Mouse (Mus musculus) liver, adult 2 months (tissue): ENCODE measurements around the gene Khdc4. TPM values are rescaled to one million over a fixed set of nuclear protein-coding genes. Genes with fewer than 3 reads are reported as not detected.

Experiments
- DNase-seq: peaks from one replicate; pipeline ENCODE4 v3.0.0-alpha.2; 2011; ENCODE audit warnings: low read depth, low spot score; ENCODE audit errors: extremely low read depth
- H3K27ac ChIP-seq: fragments of 200-500 bp; replicated peaks from 2 replicates; pipeline ENCODE4 v1.5.1; 2012; ENCODE audit warnings: low read depth, mild to moderate bottlenecking, control low read depth, inconsistent platforms, low read length; ENCODE audit not compliant: insufficient read depth
- H3K27me3 ChIP-seq: fragments of 200-500 bp; 2 replicates; pipeline ENCODE4 v1.6.1; 2012; ENCODE audit warnings: mild to moderate bottlenecking, moderate library complexity, low read length, inconsistent platforms; ENCODE audit not compliant: control insufficient read depth, insufficient read depth
- H3K36me3 ChIP-seq: fragments of 200-500 bp; 2 replicates; pipeline ENCODE4 v1.6.1; 2012; ENCODE audit warnings: low read length, inconsistent platforms; ENCODE audit not compliant: control insufficient read depth, insufficient read depth
- H3K4me1 ChIP-seq: fragments of 200-500 bp; 2 replicates; pipeline ENCODE4 v1.6.1; 2011; ENCODE audit warnings: low read length; ENCODE audit not compliant: control insufficient read depth, insufficient read depth
- H3K4me3 ChIP-seq: fragments of 200-500 bp; 2 replicates; pipeline ENCODE4 v1.5.1; 2011; ENCODE audit warnings: low read depth, mild to moderate bottlenecking, control low read depth, low read length, moderate library complexity; ENCODE audit not compliant: insufficient read depth
- H3K79me2 ChIP-seq: fragments of 200-500 bp; 2 replicates; pipeline ENCODE4 v1.6.1; 2012; ENCODE audit warnings: inconsistent platforms, mild to moderate bottlenecking, low read length, moderate library complexity; ENCODE audit not compliant: control insufficient read depth, insufficient read depth
- H3K9ac ChIP-seq: fragments of 200-500 bp; 2 replicates; pipeline ENCODE4 v1.6.1; 2012; ENCODE audit warnings: low read depth, mild to moderate bottlenecking, control low read depth, inconsistent platforms, low read length
- CTCF ChIP-seq: fragments of 200-500 bp; IDR thresholded peaks from 2 replicates; pipeline ENCODE4 v1.5.1; 2011; ENCODE audit warnings: low read depth, low read length, control low read depth
- POLR2A ChIP-seq: fragments of 200-500 bp; IDR thresholded peaks from 2 replicates; pipeline ENCODE4 v1.6.1; 2011; ENCODE audit warnings: low read length, control low read depth; ENCODE audit not compliant: insufficient read depth; ENCODE audit errors: extremely low read depth
- WGBS: fragments of 180-500 bp; shearing (Covaris S2); methylation state at CpG from one replicate; pipeline ENCODE4 v1.1.7; 2018; 5-methylcytosine and 5-hydroxymethylcytosine counted together
- polyA plus RNA-seq: library from polyadenylated mRNA; depleted of rRNA; stranded (reverse); fragments of >200 nt; gene quantifications from 2 replicates; pipeline ENCODE4 v1.2.3, GENCODE M21; 2012
- total RNA-seq: library from RNA; depleted of rRNA; stranded (reverse); fragments of >200 nt; gene quantifications from 2 replicates; pipeline ENCODE4 v1.2.3, GENCODE M21; 2014

The Khdc4 gene
- total and polyA plus RNA-seq, 2 experiments: 32.9 to 39.7 TPM

DNA sequence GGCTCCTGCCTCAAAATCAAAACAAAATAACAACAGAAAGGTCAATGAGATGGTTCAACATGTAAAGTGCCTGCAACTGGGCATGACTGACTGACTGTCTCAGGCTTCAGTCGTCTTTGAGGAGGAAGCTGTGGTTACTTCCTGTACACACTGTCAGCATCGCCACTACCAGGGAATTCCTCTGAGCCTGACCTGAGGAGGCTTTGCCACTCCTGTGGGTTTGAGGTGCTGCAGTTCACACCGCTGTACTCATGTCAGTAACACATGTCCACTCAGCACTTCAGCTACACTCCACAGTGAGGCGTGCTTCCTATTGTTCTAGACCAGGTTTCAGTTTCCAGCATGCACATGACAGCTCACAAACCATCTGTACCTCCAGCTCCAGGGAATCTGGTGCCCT lies 21.5 kb upstream of the Khdc4 start:
- Histone ChIP-seq H3K79me2 (no peaks in the 10 kb centered on the region), H3K27me3 (no peaks in the 10 kb centered on the region; the same call in 1 of the 2 replicates), H3K4me1 (no peaks in the 10 kb centered on the region), H3K4me3 (no peak overlapping the region), H3K36me3 (no peaks in the 10 kb centered on the region), H3K9ac (no peak overlapping the region), H3K27ac (no peak overlapping the region)
- TF ChIP-seq POLR2A (no peak), CTCF (no peak)
- DNase-seq: no peak
- 80% methylated on average over 4 of the region's 4 CpGs for WGBS

DNA sequence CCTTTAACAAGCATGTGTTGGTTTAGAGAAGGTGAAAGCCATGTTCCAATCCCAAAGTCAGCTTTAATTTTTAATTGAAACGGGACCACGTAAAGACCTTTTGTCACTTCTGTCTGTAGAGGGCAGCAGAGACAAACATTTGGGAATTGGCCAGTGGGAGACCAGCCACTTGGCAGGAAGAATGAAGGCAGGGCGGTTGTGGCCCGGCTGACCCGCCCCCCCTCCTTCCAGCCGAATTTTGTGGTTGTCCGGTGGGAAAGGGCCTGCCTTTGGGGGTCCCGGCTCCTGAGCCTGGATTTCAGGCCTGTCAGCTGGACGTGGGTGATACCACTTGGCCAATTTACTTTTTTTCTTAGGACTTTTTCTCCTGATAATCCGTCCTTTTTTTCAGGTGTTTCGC lies 8.2 kb upstream of the Khdc4 start:
- Histone ChIP-seq H3K27ac (no peak overlapping the region), H3K27me3 (no peaks in the 10 kb centered on the region), H3K4me3 (peak overlapping the region; percentile 78), H3K36me3 (no peaks in the 10 kb centered on the region), H3K9ac (peak overlapping the region; percentile 90), H3K4me1 (no peaks in the 10 kb centered on the region), H3K79me2 (no peaks in the 10 kb centered on the region)
- WGBS: 2% methylated on average over 11 of the region's 11 CpGs
- TF ChIP-seq POLR2A (no peak), CTCF (peak; percentile 67)
- DNase-seq: peak; percentile 71

DNA sequence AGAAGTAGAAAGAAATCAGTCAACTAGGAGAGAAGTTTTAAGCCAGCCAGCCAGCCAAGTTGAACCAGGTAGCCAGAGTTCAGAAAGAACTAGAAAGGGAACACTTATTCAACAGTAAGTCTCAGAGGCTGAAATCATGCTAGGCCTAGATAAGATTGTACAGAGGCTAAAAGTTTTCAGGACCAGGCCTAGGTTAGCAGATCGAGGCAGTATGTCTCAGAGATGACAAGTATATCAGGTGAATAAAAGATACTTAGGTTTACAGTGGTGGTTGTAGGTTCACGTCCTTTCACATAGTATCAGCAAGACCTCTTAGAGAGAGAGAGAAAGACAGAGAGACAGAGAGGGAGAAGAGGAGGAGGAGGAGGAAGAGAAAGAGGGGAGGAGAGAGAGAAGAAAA lies 1.8 kb upstream of the Khdc4 start:
- Histone ChIP-seq H3K9ac (0 out of 2 replicates have a peak overlapping the region, but pooled peaks have one; percentile 33), H3K27ac (peak overlapping the region; percentile 91), H3K4me1 (peaks cover 9% of the 10 kb centered on the region), H3K79me2 (peaks cover 17% of the 10 kb centered on the region; the same call in 1 of the 2 replicates), H3K4me3 (no peak overlapping the region), H3K36me3 (peaks cover 14% of the 10 kb centered on the region), H3K27me3 (no peaks in the 10 kb centered on the region)
- DNase-seq: no peak
- 83% methylated on average over 2 of the region's 2 CpGs for WGBS
- TF ChIP-seq POLR2A (no peak), CTCF (no peak)

DNA sequence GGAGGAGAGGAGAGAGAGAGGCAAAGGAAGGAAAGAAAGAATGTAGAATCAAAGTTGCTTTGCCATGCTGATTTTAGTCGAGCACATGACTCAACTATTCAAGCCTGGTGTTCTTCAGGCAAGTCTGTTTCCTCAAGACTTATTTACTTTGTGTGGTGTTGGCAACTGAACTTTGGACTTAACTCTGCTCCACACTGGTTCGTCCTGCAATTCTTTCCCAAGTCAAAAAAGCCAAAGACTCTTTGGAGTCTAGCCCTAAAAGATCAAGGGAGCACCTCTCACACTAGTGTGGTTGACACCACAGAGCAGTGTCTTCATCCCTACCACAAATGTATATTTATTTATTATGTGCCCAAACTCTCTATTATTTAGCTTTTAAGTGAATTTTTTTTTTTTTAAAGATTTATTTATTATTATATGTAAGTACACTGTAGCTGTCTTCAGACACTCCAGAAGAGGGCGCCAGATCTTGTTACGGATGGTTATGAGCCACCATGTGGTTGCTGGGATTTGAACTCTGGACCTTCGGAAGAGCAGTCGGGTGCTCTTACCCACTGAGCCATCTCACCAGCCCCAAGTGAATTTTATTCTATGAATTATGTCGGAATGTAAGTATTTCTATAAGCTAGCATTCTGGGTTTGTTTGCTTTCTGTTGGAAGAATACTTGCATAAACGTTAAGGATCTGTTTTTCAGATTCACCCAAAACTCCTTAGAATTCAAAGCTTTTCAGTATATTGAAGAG lies 1.2 kb upstream of the Khdc4 start:
- peaks cover 18% of the 10 kb centered on the region for H3K36me3 ChIP-seq
- TF ChIP-seq CTCF (no peak), POLR2A (no peak)
- H3K79me2 ChIP-seq: peaks cover 17% of the 10 kb centered on the region; the same call in 1 of the 2 replicates
- peak; percentile 96 for DNase-seq
- 17% methylated on average over 8 of the region's 8 CpGs for WGBS
- H3K4me3 ChIP-seq: peak overlapping the region; percentile 44; the same call in 1 of the 2 replicates
- no peaks in the 10 kb centered on the region for H3K27me3 ChIP-seq
- peak overlapping the region; percentile 92 for H3K27ac ChIP-seq
- H3K9ac ChIP-seq: 0 out of 2 replicates have a peak overlapping the region, but pooled peaks have one; percentile 33
- peaks cover 9% of the 10 kb centered on the region for H3K4me1 ChIP-seq

DNA sequence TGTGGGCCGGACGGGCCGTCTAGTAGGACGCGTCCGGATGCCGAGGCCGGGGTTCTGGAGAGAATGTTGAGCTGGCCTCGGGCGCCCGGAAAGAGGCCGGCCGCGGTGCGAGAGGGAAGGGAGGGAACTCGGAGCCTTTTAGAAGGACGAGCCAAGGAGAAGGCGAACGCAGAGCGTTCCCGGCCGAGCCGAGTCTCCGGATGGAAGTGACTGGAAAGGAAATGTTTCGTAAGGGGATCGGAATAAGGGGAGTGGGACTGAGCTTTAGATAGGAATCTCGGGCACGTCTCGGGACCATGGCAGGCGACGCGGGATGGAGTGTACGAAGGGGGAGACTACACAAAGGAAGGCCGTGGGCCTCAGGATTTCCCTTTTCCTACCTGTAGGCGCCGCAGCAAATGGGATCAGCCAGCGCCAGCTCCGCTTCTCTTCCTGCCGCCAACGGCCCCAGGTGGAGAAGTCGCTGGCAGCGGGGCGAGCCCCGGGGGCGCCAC lies 402 bp downstream of the Khdc4 start:
- H3K4me3 ChIP-seq: peak overlapping the region; percentile 90
- peaks cover 33% of the 10 kb centered on the region for H3K36me3 ChIP-seq
- TF ChIP-seq CTCF (no peak), POLR2A (no peak)
- H3K27me3 ChIP-seq: no peaks in the 10 kb centered on the region
- WGBS: under 1% methylated on average over 45 of the region's 45 CpGs
- DNase-seq: peak; percentile 52
- peak overlapping the region; percentile 97 for H3K9ac ChIP-seq
- H3K4me1 ChIP-seq: peaks cover 9% of the 10 kb centered on the region
- peaks cover 17% of the 10 kb centered on the region; the same call in 1 of the 2 replicates for H3K79me2 ChIP-seq
- H3K27ac ChIP-seq: peak overlapping the region; percentile 93
